Mouse (Mus musculus) retina, postnatal 7 days (tissue): ENCODE results near the gene Fosb.

Source experiments
- DNase-seq: peaks from one replicate; pipeline ENCODE4 v3.0.0-alpha.2; 2012; ENCODE audit warnings: low read depth, low spot score

Gene Fosb

DNA sequence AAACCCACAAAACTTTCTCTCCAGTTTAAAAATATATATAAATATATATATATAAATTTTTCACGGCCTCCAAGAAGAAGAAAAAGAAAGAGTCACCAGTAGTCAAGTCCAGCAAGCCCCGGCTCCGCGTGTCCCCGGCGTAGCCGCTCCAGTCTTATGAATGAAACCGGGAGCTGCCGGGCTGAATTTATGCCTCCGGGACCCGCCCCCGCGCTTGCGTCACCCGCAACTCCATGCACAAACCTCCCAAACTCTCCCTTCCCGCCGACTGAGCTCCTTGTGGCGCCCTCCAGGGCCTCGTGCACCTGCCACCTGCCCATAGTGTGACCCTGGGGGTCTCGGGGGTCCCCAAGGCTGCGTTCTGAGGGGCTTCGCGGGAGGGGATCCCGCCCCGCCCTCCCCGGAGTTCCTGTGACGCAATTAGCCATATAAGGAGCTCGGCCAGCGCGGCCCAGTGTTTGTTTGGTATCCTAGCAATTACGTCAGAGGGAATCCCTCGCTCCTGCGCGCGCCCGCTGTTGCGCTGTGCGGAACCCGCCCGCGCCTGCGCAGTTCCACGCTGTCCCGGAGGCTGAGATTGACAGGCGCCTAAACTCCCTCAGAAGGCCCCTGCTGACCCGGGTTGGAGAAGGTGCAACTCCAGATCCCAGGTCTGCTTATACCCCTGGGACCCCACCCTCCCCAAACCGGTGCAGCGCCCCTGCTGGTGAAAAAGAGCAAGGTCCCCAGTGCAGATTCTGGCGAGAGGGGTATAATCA, at the start of gene Fosb:
Gene Fosb, minus strand, starts transcription at position 168 of the 758 bp plus-strand sequence.
- DNase-seq, result peak; percentile 93

DNA sequence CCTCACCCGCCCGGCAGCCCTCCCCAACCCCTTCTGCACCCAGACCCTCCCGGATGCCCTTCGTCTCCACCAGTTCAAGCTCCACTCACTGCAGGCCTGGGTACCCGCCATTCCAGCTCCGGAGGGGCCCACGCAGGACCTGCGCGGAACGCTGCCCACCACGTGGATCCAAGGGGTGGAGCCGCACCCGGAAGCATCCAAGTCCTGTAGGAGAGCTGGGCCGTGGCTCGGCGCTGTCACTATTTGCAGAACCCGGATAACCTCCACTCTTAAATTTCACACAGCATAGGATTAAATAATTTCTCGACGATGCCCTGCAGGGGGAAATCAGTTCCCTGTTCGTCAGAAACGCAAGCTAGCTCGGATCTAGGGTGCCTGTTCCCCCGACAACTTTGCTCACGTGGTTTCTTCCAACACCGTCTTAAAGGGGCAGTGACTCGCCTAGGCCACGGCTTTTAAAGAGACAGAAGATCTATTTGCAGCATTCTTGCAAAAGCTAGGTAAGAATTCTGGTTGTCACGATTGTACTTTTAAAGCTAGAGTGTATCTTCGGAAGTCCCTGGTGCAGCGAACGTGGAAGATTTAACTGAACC, 49.5 kb upstream of the Fosb start, which contains the start of the genes Cd3eap and Ppp1r13l:
Gene Cd3eap, minus strand, starts transcription at position 185 of the 593 bp plus-strand sequence.
Gene Ppp1r13l, plus strand, starts transcription at position 451 of the 593 bp plus-strand sequence.
- DNase-seq, result peak; percentile 78

DNA sequence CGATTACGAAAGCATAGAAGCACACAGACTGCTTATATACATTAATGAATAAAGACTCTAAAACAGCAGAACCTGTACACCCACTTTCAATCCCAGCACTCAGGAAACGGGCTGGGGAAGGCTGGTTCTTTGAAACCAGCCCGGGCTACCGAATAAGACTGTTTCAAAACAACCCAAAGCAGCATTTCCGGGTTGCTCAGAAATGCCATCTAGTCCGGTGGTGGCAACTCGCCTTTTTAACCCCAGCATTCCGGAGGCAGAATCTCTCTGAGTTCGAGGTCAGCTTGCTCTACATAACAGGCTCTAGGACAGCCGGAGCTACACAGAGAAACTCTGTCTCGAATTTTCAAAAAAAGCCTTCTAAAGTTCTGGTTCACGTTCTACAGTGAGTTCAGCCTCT, 48.8 kb upstream of the Fosb start:
- no peak for DNase-seq

DNA sequence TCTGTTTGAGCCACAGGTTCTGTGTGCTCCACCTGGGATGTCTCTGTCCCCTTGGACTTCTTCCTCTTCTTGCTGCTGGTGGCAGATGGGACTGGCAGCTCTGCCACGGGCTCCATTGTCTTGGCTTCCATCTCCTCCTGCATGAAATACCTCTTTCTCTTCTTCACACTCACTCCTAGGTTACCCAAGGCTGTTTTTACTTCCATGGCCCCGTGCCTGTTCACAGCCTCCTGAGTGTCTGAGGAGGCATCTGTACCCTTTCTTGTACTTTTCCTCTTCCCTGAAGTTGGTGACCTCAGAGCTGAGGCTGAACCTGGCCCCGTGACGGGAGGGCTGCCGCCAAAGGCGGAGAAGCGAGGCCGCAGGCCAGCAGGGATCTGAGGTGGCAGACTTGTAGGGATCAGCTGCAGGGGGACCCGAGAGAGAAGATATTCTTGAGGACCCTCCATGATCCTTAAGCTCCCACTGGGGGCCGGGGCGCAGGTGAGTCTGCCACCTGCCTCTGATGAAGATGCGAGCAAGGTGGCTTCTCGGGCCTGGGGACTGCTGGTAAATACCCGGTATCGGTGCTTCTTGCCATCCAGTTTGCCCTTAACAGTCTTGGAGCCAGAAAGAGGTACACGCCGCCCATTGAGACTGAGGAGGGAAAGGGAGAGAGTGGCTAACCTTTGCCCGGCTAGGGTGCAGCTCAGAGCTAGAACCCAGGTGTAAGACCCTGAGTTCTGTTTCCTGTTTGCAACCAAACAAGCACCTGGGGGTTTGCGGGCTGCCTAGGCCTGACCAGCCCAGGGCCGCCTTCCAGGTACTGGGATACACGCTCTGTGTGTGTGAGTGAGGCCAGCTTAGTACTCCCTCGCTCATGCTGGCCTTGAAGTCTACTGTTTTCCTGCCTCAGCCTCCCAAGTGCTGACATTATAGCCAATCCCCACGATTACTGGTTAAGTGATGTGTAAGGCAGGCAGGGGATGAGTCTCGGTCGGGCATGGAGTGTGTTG, 47.8 kb upstream of the Fosb start:
- DNase-seq, result no peak

DNA sequence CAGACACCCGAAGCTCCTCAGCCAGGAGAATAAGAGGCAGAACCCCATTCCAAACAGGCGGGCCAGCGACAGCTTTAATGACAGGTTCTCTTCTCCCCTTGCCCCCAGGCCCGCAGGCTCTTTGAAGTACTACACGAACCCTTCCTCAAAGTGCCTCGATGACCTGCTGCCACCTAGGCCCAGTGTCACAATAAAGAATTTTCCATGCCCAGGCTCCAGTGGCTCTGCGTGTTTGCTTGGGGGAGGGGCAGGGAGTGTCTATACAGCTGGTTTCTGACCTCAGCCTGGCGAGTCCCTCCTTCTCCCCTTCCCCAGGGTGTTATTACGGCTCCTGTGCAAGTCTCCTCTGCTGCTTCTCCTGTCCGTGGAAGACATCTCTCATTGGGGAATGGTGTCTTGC, 46.5 kb upstream of the Fosb start:
- DNase-seq, result no peak

DNA sequence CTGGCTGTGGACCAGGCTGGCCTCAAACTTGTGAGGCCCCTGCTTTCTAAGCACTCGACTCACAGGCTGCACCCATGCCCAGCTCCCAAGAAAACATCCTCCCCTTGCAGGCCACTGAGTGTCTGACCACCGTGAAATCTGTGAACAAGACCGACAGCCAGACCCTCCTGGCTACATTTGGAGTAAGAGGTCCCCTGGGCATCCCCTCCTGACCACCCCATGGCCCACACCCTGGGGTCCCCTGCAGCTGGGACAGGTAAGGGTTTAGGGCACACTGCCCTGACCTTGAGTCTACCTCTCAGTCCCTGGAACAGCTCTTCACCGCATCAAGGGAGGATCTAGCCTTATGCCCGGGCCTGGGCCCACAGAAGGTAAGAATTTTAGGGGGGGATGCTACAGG, 45.1 kb upstream of the Fosb start:
- no peak for DNase-seq

DNA sequence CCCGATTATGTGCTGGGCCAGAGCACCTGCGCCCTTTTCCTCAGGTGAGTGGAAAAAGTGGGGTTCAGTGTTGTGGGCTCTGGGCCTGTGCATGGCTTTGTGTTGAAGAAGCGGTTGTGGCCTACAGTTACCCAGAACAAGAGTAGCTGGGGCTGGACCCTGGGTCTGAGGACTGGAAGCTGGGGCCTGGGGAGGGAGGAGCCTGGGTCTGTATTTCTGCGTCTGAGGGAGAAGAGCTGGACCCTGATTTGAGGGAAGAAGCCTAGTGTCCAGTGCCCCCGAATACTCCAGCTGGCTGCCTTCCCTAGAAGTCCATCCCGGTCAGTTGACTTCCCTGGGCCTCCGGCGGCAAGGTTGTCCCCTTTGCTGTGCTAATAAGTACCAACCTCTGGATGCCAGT, 40.4 kb upstream of the Fosb start:
- DNase-seq, result no peak

DNA sequence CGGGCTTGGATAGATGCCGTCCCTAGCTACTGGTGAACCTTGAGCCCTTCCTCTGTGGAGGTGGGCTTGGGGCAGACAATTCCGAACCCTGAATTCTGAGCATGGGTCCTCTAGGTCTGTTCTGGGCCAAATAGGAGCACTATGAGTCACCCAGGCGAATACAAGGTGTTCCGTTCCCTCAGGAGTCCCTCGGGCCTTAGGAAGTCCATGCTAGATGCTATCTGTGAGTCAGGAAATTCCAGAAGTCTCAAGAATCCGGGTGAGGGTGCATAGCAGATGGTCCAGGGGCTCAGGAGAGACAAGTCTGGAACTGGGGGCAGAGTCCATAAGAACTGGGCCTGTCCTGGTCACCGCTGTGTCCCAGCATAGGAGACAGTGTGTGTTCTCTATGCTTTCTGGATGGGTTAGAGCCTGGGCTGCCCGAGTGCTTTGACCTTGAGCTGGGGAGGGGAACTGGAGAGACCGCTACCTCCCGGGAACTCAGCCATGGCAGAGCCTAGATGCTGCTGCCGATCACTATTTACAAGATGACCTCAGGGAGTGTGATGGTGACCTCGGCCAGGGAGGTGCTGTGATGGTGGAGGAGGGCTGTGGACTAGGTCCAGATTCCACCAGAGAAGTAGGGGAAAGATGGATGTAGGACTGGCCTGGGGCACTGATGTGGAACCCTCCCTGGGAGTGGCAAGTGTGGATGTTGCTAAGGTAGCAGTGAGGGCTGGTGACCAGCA, 39.5 kb upstream of the Fosb start:
- no peak for DNase-seq

DNA sequence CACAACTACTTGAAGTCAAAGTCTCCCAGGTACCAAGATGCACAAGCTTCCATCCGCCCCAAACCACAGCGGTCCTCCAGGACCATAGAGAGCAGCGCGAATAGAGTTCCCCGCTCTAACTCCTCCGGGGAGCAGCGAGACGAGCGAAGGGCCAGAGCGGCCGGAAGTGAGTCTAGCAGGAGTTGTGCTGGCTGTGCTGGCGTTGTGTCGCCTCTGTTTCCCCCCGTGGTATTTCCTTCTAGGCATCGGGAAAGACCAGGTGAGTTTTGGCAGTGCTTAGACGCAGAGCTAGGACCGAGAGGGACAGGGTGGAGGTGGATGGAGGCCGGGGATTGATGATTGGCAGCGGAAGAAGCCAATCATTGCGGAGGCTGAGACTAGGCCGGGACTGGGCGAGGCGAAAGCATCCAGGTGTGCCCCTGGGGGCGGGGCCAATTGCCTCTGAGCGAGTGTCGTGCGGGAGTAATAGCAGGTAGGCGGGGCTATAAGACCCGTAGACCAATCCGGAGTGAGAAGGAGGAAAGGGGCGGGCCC, 35.2 kb upstream of the Fosb start:
- DNase-seq, result peak; percentile 95

DNA sequence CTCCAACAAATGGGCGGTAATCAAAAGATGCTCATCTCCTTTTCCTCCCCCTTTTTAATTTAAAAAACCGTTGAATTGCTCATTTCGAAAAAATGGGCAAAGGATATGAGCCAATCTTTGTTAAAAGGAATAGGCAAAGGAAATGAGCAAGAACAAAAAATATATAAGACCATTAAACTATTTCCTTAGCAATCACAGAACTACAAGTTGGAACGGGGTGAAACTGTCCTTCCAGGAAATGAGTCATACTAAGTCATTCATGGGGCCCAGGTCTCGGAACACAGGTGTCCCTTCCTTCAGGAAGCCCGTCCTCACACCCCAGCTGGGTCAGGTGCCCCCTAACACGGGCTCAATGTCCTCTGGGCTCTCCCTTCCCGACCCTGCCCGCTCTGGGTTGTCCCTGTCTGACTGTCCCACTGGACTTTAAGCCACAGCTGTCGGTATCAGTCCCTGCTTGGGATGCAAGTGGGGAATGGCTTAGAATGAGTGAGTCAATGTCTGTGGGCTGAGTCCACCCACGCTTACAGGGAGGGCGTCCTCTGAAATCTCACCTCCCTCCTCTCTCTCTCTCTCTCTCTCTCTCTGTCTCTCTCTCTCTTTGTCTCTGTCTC, 34.5 kb upstream of the Fosb start, which contains the start of gene Ercc1:
Gene Ercc1, plus strand, starts transcription at position 542 of the 611 bp plus-strand sequence.
- no peak for DNase-seq

DNA sequence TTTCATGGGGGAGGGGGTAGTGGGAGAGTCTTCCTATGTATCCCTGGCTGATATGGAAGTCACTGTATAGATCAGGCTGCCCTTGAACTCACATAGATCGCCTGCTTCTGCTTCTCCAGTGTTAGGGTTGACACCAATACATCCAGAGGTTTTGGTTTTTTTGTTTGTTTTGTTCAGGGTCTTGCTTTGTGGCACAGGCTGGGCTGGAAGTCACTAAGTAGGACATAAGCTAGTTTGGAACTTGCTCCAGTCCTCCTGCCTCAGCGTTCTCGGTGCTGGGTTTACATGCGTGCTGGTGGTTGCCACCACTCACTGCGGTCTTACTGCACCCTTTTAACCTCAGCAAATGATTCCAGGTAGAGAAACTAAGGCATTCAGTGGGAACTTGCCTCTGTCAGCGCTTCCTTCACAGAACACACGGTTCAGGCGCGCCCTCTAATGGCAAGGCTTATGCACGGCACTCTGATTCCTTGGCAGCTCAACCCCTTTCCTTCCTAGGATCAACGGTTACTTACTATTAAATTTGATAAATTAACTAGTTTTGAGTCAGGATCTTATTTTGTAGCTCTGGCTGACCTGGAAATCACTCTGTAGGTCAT, 33.5 kb upstream of the Fosb start:
- DNase-seq, result no peak

DNA sequence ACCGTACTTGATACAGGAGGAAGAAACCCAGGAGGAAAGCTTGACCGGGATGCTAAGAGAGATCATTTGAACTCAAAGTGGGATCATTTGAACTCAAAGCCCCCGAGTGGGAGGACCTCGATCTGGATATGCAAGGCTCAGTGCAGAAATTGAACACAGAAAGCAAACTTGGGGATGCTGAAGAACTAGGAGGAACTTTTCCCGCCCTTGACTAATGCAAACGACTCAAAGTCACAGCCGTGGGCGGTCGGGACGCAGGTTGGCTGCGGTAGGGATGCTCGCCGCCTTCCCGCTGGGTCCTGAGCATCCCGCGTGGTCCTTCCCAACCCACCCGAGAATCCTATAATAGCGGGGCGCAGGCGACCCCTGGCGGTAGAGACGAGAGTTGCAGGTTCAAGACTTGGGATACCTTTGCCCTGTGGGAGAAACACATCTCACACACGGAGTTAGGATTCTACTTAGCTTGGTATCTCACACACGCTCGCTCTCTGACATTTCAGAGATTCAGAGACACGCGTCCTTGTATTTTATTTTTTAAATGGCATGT, 32.7 kb upstream of the Fosb start:
- peak; percentile 87 for DNase-seq

DNA sequence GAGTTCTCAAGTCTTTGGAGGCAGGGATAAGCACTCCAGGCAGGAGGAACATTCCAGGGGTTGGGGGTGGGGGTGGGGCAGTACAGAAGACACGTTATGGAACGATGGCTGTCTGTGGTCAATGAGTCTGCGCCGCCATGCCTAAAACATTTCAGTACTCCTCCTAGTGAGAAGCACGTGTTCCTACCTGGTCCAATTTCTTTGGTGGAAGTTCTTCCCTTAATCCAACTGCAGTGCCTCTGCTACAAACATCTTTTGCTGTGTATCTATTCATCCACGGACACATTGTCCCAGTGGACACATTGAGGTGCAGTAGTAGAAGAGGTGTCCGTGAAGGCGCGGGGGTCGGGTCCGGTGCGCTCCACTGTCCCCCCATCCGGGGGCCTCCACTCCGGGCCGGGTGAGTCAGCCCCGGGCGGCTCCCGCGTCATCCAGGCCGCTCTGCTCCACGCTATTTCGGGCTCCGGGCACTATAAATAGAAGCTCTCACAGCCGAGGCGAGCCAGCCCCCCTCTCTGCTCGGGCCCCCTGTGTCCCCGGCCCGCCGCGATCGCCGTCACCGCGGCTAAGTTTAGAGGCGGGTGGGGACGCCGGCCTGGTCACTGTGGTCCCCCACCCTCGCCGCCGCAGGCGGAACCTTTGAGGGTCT, 32.0 kb upstream of the Fosb start:
- DNase-seq, result no peak

DNA sequence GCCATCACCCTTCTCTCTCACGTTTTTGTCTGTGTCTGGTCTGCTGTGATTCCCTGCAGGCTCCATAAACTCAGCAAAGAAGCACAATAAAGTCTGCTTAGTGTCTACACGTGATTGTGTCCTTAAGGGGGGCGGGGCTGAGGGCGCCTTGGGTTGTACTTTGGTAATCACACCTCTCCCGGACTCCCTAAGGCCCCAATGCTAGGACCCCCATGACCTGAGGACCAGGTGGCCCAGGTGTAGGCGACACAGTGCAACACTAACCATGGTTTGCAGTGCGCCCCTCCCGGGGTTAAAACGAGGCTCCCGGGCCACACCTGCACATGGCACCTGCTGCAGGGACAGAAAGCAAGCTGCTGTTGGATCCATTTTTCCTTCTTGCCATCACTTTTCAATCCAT, 31.4 kb upstream of the Fosb start:
- no peak for DNase-seq

DNA sequence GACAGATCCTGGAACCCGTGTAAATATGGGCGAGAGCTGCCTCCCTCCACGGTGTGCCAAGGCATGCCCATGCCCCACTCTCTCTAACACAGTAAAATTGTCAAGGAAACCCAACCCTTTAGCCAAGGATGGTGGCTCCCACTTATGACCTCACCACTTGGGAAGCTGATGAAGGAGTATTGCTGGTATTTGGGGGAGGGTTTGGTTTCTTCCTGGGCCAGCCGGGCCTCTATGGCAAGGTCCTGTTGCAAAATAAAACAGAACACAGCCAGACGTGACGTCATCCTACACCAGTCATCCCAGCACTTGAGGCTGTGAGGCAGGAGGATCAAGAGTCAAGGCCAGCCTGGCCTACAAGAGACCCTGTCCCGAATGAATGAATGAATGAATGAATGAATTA, 28.7 kb upstream of the Fosb start:
- no peak for DNase-seq

DNA sequence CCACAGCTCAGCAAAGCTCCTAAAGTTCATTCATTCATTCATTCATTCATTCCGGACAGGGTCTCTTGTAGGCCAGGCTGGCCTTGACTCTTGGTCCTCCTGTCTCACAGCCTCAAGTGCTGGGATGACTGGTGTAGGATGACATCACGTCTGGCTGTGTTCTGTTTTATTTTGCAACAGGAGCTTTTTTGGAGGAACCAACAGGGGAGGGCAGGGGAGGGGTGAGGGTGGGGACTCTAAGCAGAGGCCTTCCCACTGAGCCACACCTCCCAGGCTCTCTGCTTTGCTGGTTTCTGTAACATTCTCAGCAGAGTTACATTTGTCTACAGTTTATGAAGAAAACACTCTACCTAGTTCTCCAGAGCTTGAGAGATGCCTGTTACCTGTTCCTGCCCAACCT, 28.2 kb upstream of the Fosb start:
- no peak for DNase-seq

DNA sequence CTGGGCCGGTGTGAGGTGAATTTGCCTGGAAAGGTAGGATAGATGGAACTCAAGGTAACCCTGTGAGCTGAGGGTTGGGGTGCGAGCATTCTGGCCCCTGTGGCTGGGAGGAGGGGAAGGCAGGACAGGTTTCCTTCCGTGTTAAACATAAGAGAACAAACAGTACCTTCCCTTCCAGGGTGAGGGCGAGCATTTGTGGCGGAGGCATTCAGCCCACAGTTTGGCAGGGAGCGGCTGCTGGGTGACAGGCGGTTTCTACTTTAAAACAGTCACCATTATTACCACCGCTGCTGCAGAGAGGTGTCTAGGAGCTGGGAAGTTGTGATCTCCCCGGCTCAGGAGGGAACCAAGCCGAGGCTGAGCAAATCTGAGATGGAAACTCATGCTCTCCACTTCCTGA, 27.3 kb upstream of the Fosb start:
- DNase-seq, result no peak

DNA sequence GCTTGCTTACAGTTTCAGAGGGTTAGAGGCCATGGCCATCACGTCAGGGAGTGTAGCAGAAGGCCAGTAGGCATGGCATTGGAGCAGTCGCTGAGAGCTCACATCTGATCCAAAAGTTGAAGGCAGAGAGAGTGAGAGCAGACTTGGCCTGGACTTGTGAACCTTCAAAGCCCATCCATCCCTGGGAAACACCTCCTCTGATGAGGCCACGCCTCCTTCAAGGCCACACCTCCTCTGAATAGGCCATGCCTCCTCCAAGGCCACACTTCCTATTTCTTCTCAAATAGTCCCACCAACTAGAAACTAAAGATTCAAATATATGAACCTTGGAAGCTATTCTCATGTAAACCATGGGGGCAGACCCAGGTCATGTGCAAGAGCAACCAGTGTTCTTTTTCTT, 25.7 kb upstream of the Fosb start:
- DNase-seq, result no peak

DNA sequence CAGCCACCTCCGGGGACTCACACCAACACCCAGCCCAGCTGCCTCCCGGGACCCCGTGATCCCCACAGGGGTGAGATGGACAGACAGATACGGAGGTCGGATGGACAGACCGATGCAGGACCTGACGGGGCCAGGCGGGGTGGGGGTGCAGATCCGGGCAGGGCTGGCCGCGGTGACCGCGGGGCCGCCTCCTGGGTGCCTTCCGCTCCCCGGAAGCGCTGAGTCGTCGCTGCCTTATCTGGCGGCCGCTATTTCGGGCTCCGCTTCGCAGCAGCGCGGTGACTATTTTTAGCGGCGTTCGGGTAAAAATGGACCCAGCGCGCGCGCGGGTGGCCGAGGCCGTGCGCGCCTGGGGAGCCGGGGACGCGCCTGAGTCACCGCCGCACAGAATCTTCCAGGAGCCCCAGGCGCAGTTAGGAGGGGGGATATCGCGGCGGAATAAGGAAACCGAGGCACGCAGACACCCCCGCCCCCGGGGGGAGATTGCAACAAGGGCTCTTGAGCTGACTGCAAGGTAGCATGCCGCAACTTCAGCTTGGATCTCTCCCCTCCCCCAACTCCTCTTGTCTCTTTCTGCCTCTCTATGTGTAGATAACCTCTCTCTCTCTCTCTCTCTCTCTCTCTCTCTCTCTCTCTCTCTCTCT, 23.0 kb upstream of the Fosb start:
- no peak for DNase-seq
